Mouse (Mus musculus) kidney, postnatal 25 days (tissue): ENCODE measurements around the gene Tcf7l2.
A peak's percentile ranks its signal among the peaks of the same experiment; 100 is the strongest.

Experiments used
- DNase-seq, 2 experiments: peaks; one replicate each; pipeline ENCODE4 v3.0.0; 2021; ENCODE audit warnings: mixed read lengths in 2 of 2

The Tcf7l2 gene

DNA sequence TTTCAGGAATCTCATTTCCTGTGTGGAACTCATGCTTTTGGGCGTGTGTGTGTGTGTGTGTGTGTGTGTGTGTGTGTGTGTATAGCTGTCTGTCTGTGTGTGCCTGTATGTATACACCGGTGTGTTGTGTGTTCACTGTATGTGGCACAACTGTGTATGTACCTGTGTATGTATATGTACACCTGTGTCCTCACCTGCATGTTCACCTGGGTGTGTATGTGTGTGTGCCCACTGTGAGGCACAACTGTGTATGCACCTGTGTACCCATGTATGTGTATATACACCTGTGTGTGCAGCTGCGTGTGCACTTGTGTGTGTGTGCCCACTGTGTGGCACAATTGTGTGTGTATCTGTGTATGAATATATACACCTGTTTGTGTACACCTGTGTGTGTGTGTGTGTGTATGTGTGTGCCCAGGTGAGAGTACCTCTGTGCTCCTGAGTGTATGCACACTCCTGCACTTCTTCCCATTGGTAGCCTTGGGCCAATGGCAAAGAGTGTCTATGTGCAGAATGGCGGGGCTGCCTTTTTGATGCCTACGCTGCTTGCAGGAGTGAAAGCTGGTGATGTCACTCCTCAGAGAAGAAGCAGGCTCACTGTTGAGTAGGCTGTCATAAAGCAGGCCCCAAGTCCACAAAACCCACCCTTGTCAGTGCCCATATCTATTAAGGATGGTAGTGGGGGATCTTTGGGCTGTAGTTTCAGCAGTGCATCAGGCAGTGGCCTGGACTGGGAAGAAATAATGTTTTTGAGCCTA lies 95.5 kb downstream of the Tcf7l2 start:
- no peak for DNase-seq

DNA sequence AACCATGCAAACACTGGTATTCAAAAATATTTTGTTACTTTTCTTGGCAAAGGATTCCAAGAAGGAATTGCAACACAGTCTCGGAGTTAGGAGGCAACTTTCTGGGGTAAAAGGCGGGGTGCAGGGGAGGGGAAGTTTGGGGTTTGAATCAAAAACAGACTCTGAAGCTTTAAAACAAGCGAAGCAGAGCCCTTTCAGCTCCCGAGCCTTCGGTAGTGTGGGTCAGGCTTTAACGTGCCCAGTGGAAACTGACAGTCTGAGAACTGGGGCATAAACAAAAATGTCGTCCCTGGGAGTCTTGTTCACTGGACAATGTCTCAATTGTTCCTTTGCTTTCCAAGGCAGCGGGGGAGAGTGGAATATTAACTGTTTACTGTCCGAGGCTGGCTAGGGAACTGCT lies 96.3 kb downstream of the Tcf7l2 start:
- no peak for DNase-seq

DNA sequence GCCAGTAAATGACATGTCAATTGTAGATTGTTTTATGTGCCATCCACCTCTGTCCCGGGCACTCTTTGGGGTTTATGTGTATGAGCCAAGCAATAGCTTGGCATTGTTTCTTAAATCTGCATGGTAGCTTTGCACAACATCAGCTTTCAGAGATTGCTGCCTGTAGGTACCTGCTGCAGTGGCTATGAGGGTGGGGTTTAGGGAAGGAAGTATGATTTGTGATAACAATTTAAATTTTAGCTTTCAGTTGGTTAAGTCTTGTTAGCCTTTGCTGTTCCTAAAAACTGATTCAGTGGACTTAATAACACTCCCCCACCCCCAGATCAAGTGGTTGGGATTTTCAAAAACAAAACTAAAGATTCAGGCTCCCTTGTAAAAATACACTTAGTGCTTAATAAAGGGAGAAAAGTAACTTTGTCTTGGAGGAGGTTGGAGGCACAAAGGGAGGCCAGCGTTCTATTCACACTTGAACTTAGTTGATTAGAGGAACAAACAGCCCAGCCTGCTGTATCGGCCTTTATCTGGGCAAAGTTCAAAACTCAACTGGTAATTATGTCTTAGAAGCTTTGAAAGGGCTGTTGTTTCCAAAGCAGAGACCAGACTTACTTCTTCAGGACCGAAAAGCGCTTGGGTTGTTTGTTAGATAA lies 96.9 kb downstream of the Tcf7l2 start:
- DNase-seq = no peak

DNA sequence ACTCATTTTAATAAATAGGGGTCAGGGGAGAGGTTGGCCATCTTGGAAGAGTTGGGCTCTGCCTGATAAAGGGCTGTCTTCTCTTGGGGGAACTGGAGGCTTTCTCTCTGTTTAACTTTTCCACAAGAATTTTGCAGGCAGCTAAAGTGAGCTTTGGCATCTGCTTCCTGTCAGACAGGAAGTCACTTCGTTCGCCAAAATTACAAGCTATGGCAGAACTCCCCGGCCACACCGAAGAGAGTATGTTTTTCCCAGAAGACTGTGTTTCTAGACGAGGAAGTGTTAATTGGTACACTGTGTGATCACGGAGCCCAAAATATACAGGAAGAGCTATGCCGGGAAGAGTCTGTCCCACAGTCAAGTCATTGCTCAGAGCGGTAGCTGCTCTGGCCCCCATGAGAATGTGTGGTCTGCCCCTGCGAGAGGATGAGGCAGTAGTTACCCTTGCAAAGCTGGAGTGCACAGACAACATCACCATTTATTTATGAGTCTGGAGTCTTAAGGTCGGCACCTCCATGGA lies 97.5 kb downstream of the Tcf7l2 start:
- peak in 1 of 2 experiments; percentile 23 for DNase-seq

DNA sequence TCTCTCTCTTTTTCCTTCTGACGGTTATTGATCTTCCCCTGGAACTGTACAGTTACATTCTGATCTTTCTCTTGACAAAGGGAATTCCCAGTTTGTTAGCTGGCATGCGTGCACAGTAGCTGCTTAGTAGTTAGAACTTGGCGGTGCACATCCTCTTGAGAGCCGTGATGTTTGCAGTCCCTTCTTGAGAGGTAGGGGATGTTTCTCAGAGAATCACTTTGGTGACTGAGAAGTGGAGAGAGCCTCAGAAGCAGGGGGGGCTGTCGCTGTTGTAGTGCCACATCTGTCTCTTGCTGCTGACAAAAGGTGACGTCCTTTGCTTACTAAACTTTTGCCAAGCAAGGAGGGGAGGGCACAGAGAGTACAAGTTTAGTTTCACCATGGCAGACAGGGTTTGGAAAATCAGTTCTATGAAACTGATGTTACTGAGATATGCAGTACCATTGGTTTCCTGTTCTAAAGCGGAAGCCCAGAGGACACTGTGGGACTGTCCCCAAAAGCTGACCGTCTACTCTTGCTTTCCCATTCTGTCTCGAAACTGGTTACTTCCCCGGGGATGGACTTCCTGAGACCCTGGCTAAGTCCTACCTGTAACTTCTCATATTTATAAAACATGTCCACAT lies 99.0 kb downstream of the Tcf7l2 start:
- DNase-seq = no peak

DNA sequence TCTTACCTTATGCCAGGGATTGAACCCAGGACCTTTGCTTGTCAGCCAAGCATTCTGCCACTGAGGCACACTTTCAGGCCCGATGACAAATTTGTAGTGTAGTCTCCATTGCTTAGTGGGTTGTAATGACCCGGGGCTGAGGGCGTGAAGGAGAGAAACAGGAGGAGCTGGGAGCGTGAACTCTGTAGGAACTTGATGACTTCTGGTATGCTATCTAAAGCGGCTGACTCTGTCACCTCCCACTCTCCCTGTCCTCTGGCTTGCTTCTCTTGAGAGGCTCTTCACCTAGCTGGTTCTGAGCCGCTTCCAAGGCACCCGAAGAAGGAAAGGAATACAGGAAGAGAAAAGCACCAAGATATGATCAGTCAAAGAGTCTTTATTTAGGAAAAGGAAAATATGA lies 100.4 kb downstream of the Tcf7l2 start:
- DNase-seq = no peak

DNA sequence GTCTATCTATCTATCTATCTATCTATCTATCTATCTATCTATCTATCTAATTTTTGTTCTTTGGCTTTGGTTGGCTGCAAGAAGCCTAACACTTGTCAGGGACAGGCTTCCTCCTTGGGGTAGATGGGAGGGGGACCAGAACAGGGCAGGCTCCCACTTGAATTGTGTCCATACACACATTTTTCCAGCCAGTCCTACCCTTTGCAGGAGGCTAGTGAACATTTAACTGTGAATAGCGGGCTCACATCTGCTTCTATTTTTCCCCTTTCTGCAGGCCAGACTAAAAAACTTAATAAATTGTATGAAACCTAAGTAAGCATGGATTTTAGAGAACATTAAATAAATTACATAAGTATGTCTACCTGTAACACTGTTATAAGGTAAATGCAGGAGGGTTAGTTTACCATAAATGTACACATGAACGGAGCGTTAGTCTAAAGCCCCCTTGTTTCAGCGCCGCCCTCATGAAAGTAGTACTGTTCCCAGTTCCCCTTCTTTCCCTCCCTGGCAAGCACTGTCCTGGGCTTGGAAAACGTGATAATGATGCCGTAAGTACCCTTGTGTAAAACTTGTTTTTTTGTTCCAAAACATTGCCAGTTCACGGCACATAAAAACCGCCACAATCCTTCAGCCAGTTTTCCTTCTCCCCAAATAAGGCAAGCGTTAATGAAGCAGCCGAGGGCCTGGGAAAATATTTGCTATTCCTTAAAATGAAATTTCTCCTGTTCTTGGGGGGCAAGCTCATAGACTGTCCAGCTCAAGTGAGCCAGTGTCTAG lies 101.7 kb downstream of the Tcf7l2 start:
- DNase-seq = no peak

DNA sequence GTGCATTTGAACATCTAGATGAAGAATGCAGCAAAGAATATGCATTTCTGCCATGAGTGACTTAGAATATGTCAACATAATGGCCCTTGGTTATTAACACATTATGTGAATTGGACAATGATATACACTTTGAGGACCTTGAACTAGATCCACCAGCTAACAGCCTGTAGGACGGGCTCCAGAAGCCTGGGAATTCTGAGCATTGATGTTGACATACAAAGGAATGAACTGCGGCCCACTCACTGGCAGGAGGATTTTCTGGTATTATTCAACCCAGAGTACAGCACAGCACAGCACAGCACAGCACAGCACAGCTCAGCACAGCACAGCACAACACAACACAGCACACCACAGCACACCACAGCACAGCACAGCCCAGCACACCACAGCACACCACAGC lies 104.1 kb downstream of the Tcf7l2 start:
- DNase-seq = no peak

DNA sequence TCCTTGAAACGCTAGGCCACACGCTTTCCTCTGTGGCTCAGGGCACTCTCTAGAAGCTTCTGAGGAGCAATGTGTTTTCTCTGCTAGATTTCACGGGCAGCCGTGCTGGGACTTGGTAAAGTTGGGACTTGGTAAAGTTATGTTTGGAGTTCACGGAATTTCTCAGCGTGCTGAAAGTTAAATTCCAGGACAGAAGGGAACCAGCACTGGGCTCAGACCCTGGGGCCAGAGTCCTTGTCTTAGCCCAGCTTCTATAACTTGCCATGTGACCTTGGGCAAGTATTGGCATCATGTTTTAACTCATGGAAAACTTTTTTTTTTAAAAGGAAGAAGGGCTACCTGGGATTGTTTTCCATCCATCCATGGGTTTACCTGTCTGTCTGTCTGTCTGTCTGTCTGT lies 104.6 kb downstream of the Tcf7l2 start:
- peak; percentile 24 to 67 for DNase-seq

DNA sequence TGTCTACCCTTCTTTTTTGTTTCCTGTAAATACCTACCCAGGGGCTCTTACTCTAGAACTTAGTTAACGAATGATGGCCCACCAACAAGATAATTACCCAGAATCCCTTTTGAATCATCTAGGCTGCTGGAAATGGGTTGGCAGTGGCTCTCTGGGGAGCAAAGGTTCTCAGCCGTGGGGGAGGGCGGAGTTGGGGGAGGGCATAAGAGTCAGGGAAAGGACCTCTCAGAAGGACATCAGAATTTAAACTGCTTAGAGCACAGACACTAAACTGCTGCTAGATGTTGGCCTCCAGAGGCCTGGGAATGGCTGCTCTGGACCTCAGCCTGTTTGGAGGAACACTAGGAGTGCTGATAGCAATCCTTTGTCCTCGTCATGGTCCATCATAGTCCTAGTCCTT lies 105.4 kb downstream of the Tcf7l2 start:
- DNase-seq = peak; percentile 68 to 83

DNA sequence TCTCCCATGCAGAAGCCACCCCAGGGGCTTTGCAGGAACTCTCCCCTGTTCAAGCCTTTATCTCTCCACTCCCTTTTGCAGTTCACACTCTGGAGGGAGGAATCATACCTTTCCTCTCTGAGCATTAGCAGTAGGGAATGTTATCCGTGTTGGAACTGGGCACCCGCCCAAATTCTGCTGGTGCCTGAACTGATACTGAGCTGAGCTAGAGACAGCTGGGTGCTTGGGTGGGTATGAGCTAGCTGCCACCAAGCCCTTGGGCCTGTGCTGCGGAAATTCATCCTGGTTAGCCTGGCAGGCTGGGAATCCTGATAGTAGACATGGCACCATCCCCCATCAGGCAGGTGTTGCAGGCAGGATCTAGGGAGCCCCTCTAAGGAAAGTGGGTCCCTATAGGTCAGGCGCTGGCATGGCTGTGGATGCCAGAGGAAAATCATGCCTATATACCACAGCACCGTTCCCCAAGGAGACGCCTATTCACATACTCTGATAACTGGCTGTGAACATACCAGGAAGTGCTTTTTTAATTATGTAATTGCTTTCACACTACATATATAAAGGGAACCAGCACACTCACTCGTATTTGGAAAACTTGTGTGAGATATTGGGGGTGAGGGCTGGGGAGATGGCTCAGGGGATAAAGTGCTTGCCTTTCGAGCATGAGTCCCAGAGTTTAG lies 108.9 kb downstream of the Tcf7l2 start:
- peak; percentile 32 to 47 for DNase-seq

DNA sequence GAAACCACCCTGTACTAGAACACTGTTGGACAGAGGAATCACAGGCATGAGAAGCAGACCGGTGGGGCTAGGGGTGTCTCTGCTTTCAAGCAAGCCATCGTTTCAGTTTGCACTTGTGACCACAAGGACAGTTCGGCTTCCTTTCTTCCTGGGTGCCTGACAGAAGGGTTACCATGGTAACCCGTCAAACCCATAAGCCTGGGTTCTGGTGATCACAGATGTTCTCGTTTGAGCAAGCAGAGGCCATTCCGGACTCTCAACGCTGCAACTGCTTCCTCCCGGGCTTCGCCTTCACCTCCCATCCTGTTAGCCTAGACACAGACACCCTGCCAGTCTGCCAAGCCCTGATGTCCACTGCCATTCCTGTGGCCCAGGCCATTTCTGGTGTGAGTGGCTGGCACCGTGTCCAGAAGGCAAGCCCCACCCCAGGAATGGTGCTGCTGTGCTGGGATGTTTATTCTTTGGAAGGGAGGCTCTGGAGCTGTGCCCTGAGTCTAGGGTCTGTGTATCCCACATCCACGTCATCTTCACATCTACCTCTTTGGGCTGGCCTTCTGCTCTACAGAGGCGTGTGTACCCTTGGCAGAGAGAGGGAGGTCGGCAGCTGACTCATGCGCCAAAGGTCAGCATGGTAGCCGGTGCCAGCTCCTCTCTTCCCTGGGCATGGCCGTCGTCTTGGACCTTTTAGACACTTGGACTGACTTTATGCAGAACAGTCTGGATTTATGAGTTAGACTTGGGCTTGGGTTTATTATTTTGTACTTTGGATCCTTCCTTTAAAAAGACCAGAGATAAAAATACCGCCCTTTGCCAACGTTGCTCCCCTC lies 110.1 kb downstream of the Tcf7l2 start:
- peak; percentile 74 to 90 for DNase-seq

DNA sequence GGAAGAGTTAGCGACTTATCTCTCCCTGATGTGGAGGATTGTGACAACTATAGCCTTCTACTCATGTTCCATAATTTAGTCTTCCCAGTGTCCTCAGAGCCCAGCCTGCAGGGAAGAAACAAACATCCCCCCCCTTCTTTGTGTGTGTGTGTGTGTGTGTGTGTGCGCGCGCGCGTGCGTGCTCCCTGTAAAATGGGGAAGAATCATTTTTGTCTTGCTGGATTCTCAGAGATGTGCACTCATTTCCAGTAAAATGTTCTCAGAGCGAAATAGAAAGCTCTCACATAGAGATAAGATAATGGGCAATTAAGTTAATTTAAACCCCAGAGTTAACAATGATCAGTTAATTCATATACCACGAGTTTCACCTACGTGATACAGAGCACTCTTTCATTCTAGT lies 112.8 kb downstream of the Tcf7l2 start:
- DNase-seq = no peak

DNA sequence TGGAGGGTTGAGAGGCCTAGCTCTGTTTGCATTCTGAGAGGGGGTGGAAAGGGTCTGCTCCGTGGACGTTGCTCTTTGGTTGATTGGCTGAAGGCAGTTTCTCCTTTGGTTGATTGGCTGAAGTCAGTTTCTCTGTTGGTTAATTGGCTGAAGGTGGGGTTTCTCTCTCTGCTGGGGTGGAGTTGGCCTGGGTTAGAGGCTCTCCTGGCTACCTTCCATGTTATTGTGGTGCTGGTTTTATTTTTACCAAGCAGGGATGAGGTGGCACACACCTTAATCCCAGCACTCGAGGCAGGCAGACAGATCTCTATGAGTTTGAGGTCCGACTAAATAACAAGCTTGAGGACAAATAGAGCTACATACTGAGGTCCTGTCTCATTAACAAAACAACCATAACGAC lies 114.0 kb downstream of the Tcf7l2 start:
- DNase-seq = no peak

DNA sequence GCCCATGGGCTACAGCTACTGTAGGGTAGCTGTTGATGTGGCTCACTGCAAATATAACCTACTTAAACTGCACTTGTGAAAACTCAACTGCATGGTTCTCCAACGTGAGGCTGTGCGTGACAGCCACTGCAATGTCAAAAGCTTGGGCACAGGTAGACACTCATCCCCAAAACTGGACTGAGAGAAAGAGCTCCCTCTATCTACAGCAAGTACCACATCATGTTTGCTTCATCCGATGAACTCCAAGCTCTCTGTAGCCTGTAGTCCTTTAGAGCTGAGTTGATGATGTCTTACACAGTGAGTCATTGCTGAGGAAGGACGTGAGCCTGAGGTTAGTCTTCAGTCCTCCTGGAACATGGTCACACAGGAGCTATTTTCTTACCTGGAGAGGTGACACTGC lies 115.7 kb downstream of the Tcf7l2 start:
- no peak for DNase-seq

DNA sequence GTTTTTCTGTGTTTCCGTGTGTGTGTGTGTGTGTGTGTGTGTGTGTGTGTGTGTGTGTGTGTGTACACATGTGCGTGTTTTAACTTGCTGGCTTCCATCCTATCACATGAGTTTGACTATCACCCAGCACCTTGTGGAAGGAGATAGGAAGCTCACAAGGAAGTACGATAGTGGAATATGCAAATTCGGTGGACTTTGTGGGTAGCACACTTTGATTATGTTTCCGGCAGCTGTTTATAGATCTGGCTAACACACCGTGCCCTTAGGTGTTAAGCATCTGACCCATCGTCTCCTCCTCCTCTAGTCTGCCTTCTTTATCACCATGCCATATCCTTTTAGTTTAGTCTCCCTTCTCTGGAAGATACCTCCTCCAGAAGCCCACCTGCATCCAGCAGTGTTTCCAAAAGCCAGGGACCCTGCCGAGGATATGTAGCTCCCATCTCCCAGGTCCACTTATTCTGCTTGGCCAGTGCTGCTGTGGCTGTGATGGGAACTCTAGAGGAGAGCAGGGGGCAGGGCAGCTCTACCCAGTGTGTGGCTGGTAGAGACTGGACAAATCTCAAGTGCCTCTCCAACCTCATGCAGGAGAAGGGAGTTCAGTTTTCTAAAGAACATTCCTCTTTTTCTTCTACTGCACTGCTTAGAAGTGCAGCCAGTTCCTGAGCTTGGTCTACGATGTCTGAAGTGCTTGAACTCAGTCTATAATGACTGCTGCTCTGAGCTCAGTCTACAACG lies 118.6 kb downstream of the Tcf7l2 start:
- no peak for DNase-seq

DNA sequence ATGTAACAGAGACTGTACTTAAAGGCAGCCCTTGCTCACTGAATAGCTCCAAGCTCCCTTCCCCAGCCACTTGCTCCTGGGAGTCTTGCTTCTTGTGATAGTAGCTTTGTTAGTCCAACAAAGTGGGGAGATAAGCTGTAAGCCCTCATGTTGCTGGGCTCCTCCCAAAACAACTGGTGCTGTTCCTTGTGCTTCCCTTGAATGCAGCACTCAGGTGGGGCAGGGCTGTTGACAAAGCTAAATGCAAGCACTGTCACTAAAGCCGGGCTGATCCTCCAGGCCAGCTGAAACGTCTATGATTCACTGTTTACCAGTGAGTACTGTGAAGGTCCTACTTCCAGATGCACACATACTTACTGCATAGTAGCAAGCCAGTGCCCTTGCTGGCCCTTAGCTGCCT lies 120.1 kb downstream of the Tcf7l2 start:
- no peak for DNase-seq

DNA sequence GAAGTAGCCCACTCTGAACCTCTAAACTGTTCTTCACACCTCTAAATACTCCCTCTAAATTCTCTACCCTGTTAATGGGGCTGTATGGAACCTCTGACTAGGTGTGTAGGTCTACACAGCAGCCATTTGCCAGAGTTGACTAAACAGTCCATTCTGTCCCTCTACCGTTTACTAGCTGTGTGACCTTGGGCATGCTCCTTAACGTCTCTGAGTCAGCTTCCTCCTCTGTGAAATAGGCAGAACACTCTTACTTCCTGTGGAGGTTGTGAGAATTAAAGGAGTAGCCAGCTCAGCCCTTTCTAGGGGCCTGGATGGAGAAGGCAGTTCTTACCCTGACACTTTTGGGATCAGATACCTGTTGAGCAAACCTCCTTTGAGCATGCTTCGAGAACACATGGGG lies 120.9 kb downstream of the Tcf7l2 start:
- DNase-seq = no peak

DNA sequence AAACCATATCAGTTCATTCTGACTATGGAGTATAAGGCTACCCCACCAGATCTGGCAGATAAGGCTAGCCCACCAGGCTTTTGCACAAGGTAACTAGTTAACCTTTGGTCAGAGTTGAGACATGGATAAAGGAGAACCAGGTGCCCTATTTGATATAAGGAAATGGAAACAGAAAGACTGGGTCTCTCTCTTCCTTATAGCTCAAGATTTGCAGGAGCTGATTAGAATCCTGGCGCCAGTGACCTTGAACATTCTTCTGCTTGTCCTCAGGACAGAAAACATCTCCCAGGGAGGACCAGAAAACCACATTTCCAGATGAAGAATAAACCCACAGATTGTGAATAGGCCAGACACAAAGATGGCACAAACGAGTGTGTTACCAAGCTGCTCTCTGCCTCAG lies 123.4 kb downstream of the Tcf7l2 start:
- DNase-seq = no peak

DNA sequence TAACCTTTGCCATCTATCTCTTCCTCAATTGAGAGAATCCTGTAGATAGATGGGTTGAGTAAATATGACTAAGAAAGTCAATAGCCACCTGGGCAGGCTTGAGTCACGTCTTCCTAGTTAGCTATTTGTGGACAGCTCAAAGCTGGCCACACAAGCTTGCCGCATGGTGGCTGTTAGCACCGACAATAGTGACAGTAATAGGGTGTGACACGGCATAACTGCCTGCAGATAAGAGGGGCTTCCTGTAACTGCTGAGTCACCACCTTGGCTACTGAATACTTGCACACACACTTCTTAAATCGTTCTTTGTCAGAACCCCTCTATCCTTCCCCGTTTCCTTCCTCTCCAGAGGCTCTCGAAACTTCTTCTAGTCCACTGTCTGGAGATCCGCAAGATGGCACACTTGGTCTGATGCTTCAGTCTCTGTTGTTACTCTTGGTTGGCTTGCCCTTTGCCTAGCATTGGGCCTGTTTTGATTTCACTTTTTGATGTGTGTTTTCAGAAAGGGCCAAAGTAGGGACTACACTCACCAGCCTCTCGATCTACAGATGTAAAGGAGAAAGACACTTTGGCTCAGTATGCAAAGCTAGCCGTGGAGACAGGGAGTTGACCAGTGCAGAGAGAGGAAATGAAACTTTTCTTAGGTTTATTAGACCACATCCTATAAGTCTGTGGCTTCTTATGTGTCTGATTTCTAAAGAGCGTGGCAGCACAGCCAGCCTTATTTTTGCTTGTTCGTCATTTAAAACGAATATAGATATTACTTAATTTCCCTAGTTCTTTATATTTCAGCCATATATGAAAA lies 124.4 kb downstream of the Tcf7l2 start:
- DNase-seq = no peak
